Mouse (Mus musculus) midbrain, embryonic 16.5 days (tissue): ENCODE results near the gene Slc45a2. TPM values are rescaled to one million over a fixed set of nuclear protein-coding genes. Genes with fewer than 3 reads are reported as not detected.
"Not testable (repeated sequence)": the region's sequence is repeated elsewhere in the genome, so short reads cannot be mapped to it uniquely, and the experiment has no call there.

ENCODE experiments used
- ATAC-seq: fragments of 200-750 bp; cut with Nextera tagmentation; 2 replicates; pipeline ENCODE4 v1.8.0; 2017; ENCODE audit warnings: moderate TSS enrichment
- H3K27ac ChIP-seq: fragments of 300-500 bp; sonication (generic); 2 replicates; pipeline ENCODE4 v1.5.1; 2014; ENCODE audit warnings: mild to moderate bottlenecking, low read length, mixed read lengths
- H3K27me3 ChIP-seq: fragments of 300-500 bp; sonication (generic); 2 replicates; pipeline ENCODE4 v1.6.1; 2014; ENCODE audit warnings: low read depth, low read length, mixed read lengths; ENCODE audit not compliant: control insufficient read depth, insufficient read depth
- H3K36me3 ChIP-seq: fragments of 300-500 bp; sonication (generic); 2 replicates; pipeline ENCODE4 v1.6.1; 2014; ENCODE audit warnings: mild to moderate bottlenecking, low read length, moderate library complexity, mixed read lengths; ENCODE audit not compliant: control insufficient read depth, insufficient read depth
- H3K4me1 ChIP-seq: fragments of 300-500 bp; sonication (generic); 2 replicates; pipeline ENCODE4 v1.6.1; 2014; ENCODE audit warnings: mild to moderate bottlenecking, low read length, mixed read lengths; ENCODE audit not compliant: control insufficient read depth, insufficient read depth
- H3K4me2 ChIP-seq: fragments of 300-500 bp; sonication (generic); 2 replicates; pipeline ENCODE4 v1.6.1; 2014; ENCODE audit warnings: mild to moderate bottlenecking, low read length, mixed read lengths
- H3K4me3 ChIP-seq: fragments of 300-500 bp; sonication (generic); 2 replicates; pipeline ENCODE4 v1.5.1; 2014; ENCODE audit warnings: low read depth, mild to moderate bottlenecking, low read length, moderate library complexity, mixed read lengths
- H3K9ac ChIP-seq: fragments of 300-500 bp; sonication (generic); 2 replicates; pipeline ENCODE4 v1.6.1; 2014; ENCODE audit warnings: low read depth, low read length, mixed read lengths
- H3K9me3 ChIP-seq: fragments of 300-500 bp; sonication (generic); replicated peaks from 2 replicates; pipeline ENCODE4 v1.6.1; 2014; ENCODE audit warnings: mild to moderate bottlenecking, low read length, mixed read lengths; ENCODE audit not compliant: control insufficient read depth, poor library complexity, severe bottlenecking
- WGBS: fragments of 180-500 bp; shearing (Covaris S2); extraction: QIAGEN DNeasy Blood & Tissue Kit; methylation state at CpG from one replicate; pipeline ENCODE4 v1.1.7; 2014; 5-methylcytosine and 5-hydroxymethylcytosine counted together
- polyA plus RNA-seq: library from polyadenylated mRNA; unstranded; fragments of >200 nt; fragmentation: Nextera tagmentation; extraction: Ambion mirVana; gene quantifications from 2 replicates; pipeline ENCODE4 v1.2.1, GENCODE M21; 2015

Slc45a2 gene
- polyA plus RNA-seq, 1 experiment from 2014 or later: not detected

DNA sequence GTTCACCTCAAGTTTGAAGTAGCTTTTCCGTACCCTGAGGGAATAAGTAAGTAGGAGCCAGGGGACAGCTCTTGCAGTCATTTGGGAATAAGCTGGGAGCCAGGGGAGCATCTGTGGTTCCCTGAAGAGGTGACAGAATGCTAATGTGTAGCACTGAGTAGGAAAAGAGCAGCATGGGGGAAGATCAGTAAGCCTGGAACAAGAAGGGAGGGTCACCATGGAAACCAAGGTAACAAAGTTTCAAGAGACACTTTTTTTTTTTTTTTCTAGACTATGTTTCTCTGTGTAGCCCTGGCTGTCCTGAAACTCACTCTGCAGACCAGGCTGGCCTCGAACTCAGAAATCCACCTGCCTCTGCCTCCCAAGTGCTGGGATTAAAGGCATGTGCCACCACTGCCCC lies 14.0 kb upstream of the Slc45a2 start:
- 79% methylated on average over 2 of the region's 2 CpGs for WGBS
- H3K9ac ChIP-seq, H3K4me2 ChIP-seq, H3K4me3 ChIP-seq, ATAC-seq, H3K36me3 ChIP-seq, H3K27me3 ChIP-seq, H3K27ac ChIP-seq, H3K4me1 ChIP-seq, H3K9me3 ChIP-seq: not testable (repeated sequence)

DNA sequence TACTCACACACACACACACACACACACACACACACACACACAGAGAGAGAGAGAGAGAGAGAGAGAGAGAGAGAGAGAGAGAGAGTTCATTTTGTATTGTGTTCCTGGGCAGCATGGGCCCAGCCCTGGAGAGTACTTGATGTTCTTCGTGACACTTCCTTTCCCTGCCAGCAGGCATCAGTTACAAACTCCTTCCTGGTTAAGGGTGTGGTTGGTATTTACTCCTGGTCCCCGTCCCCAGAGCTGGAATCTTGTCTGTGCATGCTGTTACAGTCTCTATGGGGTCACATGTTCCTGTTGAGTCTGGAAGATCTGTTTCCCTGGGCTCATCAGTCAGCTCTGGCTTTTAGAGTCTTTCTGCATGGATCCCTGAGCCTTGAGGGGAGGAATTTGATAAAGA lies 10.1 kb upstream of the Slc45a2 start:
- WGBS: 72% methylated on average over 2 of the region's 2 CpGs

DNA sequence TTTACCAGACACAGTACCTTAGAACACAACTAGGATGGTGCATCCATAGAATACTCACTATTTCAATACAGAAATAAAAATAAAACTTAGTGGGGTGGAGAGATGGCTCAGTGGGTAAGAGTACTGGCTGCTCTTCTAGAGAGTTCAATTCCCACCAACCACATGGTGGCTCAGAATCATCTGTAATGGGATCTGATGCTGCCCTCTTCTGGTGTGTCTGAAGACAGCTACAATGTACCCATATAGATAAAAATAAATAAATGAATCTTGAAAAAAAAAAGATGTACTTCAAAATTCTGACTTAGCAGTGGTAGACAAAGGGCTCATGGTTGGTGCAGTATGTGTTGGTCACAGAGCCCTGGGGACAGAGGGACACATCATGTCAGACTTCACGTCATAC lies 9.0 kb upstream of the Slc45a2 start:
- Histone ChIP-seq H3K27ac (no peak overlapping the region), H3K9me3 (no peaks in the 10 kb centered on the region), H3K36me3 (no peaks in the 10 kb centered on the region), H3K4me3 (no peak overlapping the region), H3K9ac (no peak overlapping the region), H3K4me2 (no peak overlapping the region), H3K27me3 (no peaks in the 10 kb centered on the region), H3K4me1 (no peaks in the 10 kb centered on the region)
- 94% methylated on average over 1 of the region's 1 CpGs for WGBS
- ATAC-seq: no peak

More for the DNA sequence above, 10.1 kb upstream of the Slc45a2 start:
- ATAC-seq: no peak
- H3K36me3 ChIP-seq: no peaks in the 10 kb centered on the region
- no peaks in the 10 kb centered on the region for H3K9me3 ChIP-seq
- no peaks in the 10 kb centered on the region for H3K27me3 ChIP-seq
- H3K4me2 ChIP-seq: no peak overlapping the region
- H3K9ac ChIP-seq: no peak overlapping the region
- no peaks in the 10 kb centered on the region for H3K4me1 ChIP-seq
- no peak overlapping the region for H3K27ac ChIP-seq
- no peak overlapping the region for H3K4me3 ChIP-seq

DNA sequence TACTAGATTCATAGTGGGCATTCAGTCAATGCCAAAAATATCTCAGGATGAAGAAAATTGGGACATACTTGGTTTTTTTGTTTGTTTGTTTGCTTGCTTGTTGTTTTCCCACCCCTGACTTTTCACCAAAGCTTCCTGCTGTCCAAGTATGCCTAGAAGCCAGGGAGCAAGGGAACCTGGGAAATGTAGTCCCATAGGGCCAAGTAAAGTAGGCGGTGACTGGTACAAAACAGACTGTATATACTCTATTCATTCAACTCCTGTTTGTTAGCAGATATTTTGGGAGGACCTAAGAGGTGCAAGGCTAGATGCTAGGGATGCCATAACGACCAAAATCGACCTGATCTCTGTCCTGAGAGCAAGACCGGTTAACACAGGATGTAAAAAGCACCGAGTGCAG lies 689 bp upstream of the Slc45a2 start:
- H3K4me2 ChIP-seq: no peak overlapping the region
- no peaks in the 10 kb centered on the region for H3K4me1 ChIP-seq
- 57% methylated on average over 5 of the region's 5 CpGs for WGBS
- H3K4me3 ChIP-seq: no peak overlapping the region
- no peak overlapping the region for H3K9ac ChIP-seq
- no peaks in the 10 kb centered on the region for H3K27me3 ChIP-seq
- H3K36me3 ChIP-seq: no peaks in the 10 kb centered on the region
- no peak overlapping the region for H3K27ac ChIP-seq
- H3K9me3 ChIP-seq: no peaks in the 10 kb centered on the region
- ATAC-seq: peak; percentile 66; the same call in 1 of the 2 replicates

DNA sequence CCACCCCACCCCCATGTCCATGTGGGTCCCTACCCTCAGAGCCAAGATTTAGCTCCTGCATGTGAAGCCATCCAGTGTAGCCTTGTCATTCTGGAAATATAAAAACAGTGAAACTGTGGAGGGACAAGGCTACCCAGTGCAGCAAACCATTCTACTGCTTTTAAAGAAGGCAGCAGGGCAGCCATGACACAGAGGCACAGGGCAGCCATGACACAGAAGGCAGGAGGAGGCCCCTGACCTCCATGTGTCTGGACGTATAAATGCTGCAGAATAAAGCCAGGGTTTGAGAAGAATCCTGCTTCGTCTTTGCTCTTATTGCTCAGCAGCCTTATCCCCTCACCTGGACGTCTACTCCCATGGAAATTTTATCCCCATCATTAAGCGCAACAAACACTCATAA lies 3.3 kb downstream of the Slc45a2 start:
- WGBS: 83% methylated on average over 4 of the region's 4 CpGs
- Histone ChIP-seq H3K4me2 (no peak overlapping the region), H3K27ac (no peak overlapping the region), H3K9me3 (no peaks in the 10 kb centered on the region), H3K4me1 (no peaks in the 10 kb centered on the region), H3K36me3 (no peaks in the 10 kb centered on the region), H3K9ac (no peak overlapping the region), H3K27me3 (no peaks in the 10 kb centered on the region), H3K4me3 (no peak overlapping the region)
- ATAC-seq: no peak

DNA sequence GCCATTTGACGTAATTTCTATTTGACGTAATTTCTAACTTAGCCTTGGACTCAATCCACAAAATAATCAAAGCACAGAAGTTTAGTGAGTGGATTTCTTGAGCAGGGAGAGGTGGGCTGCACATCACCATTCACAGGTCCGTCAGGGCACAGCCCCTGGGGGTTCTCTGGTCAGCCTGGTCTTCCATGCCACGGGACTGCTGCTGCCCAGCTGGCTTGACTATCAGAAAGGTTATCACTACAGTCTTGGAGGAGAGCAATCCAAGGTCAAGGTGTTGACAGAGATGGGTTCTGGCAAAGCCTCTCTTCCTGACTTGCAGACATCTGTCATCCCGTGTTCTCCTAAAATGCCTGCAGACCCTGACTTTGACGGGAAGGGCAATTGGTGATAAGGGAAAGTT lies 4.1 kb downstream of the Slc45a2 start:
- Histone ChIP-seq H3K4me2 (no peak overlapping the region), H3K9me3 (no peaks in the 10 kb centered on the region), H3K36me3 (no peaks in the 10 kb centered on the region), H3K27me3 (no peaks in the 10 kb centered on the region), H3K9ac (no peak overlapping the region), H3K4me3 (no peak overlapping the region), H3K27ac (no peak overlapping the region), H3K4me1 (no peaks in the 10 kb centered on the region)
- WGBS: 88% methylated on average over 6 of the region's 6 CpGs
- no peak for ATAC-seq

DNA sequence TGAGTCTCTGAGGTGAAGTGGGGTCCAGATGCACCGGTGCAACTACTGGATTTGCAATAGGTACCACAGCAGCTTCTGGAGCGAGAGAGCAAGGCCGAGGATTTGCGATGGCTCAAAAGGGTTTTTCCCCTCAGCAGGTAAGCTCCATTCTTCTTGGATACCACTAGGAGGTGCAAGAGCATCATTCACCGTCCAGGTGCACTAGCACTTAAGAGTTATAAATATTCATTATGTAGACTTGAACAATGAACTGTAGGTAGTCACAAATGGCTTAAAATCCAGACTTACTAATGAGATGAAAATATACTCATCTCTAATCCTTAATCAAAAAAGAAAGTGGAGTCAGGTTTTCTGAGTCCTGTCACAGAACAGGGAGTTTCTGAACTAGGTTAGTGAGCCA lies 8.2 kb downstream of the Slc45a2 start:
- H3K36me3 ChIP-seq: no peaks in the 10 kb centered on the region
- H3K4me2 ChIP-seq: no peak overlapping the region
- WGBS: 31% methylated on average over 5 of the region's 5 CpGs
- no peak overlapping the region for H3K27ac ChIP-seq
- no peak overlapping the region for H3K4me3 ChIP-seq
- no peak for ATAC-seq
- no peaks in the 10 kb centered on the region for H3K27me3 ChIP-seq
- no peaks in the 10 kb centered on the region for H3K9me3 ChIP-seq
- no peaks in the 10 kb centered on the region for H3K4me1 ChIP-seq
- no peak overlapping the region for H3K9ac ChIP-seq

DNA sequence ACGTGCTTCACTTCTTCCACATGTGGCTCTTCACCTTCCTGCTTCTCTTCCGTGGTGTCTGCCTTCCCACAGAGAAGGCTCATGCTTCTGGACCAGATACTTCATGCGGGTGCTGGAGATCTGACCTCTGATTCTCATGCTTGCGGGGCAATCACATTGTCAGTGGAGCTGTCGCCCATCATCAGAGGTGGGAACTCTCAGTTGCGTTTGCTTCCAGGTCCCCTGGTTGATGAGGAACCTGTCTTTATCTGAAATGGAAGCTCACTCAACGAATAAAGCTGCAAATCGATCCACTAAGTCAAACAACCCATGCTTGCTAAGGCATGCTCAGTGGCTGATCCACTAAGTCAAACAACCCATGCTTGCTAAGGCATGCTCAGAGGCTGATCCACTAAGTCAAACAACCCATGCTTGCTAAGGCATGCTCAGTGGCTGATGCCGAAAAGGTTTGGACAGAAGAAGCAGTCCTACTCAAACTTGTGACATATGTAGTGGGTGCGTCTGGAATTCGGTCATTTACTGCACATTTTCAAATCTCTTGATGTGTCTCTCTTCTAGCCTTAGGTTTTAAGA lies 10.5 kb downstream of the Slc45a2 start:
- Histone ChIP-seq H3K36me3 (no peaks in the 10 kb centered on the region), H3K9me3 (no peaks in the 10 kb centered on the region), H3K27me3 (no peaks in the 10 kb centered on the region), H3K27ac (no peak overlapping the region), H3K9ac (no peak overlapping the region), H3K4me1 (no peaks in the 10 kb centered on the region), H3K4me2 (no peak overlapping the region), H3K4me3 (no peak overlapping the region)
- 96% methylated on average over 11 of the region's 11 CpGs for WGBS
- no peak for ATAC-seq

DNA sequence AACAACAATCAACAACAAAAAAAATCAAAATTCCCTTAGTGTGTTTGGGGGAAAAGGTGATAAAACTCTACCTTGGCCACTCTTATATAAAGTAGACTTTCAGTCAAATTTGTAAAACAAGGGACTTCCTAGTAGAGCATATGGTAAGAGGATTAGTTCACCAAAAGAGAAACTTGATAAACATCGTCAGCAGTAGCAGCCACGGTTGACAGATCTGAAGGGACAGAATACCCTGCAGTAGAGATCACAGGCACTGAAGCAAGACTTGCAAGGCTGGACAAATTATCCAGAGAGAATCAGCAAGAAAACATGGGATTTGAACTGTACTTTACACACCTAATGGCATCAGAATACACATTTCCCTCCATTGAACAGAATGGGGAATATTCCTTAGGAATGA lies 14.4 kb downstream of the Slc45a2 start:
- Histone ChIP-seq H3K9me3 (no peaks in the 10 kb centered on the region), H3K4me2 (no peak overlapping the region), H3K36me3 (no peaks in the 10 kb centered on the region), H3K9ac (no peak overlapping the region), H3K27ac (no peak overlapping the region), H3K27me3 (no peaks in the 10 kb centered on the region), H3K4me1 (no peaks in the 10 kb centered on the region), H3K4me3 (no peak overlapping the region)
- ATAC-seq: no peak
- WGBS: 20% methylated on average over 2 of the region's 2 CpGs
